Mouse (Mus musculus) kidney, adult 18-20 months (tissue): ENCODE data around the gene Ahrr.
A peak's percentile ranks its signal among the peaks of the same experiment; 100 is the strongest.

Source experiments
- DNase-seq: peaks from one replicate; pipeline ENCODE4 v3.0.0; 2021

The Ahrr gene

DNA sequence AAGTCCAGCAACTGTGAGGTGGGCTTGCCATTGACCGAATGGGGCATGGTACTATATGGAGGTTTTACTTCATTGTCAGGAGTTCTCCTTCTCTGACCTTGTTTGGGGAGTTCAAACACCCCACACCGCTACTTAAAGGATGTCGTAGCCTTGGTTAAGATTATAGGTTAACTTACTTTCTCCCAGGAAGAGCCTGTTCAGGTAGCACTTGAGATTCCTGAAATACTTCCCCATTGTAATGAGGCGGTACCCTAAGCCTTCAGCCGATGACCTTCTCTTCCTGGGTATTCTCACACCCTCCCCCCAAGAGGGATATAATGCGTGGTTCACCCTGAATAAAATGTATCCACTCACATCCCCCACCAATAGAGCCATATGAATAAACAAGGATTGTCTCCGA, 54.6 kb downstream of the Ahrr start:
- DNase-seq = no peak

GRCm38 (mm10) chr13:74220659-74221058, 71.5 kb downstream of the Ahrr start:
- DNase-seq = no peak

- DNase-seq = no peak
These were observed 73.7 kb downstream of the Ahrr start for GRCm38 (mm10) chr13:74218441-74218840.

GRCm38 (mm10) chr13:74208986-74209345, 83.2 kb downstream of the Ahrr start:
- DNase-seq = no peak

DNA sequence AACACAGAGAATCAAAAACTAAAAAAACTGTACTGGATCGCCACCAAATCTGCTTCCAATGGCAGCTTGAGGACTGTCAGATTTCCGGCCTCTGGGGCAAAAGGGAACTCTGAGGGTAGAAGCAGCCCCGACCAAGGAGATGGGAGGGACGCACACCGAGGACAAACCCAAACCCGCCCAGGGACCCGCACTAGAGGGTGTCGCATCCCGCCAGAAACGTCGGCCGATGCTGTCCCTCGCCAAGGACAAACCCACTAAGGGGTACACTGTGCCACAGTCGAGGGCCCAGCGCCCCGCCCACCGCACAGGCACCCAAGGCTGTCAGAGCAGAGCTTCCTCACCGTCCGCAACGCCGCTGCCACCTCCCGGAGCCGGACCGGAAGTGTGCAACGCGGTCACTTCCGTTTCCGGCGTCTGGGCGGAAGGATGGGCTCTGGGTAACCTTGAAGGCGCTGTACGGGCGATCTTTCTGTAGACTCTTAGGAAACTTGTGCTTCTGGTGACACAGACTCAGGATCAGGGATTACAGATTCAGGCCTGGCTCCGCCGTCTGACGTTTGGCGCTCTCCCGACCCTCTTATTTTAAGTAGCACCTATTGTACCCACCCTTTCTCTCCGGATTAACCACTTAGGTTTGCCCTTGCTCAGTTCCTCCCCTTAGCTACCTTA, 83.7 kb downstream of the Ahrr start, which contains the start of gene Exoc3:
Exoc3 (minus strand) TSS at position 416 of the 669 bp plus-strand sequence.
- peak; percentile 93 for DNase-seq

- DNase-seq = no peak
These were observed 95.7 kb downstream of the Ahrr start for GRCm38 (mm10) chr13:74196451-74196850.

- DNase-seq = no peak
These were observed 99.5 kb downstream of the Ahrr start for GRCm38 (mm10) chr13:74192613-74193012.

DNA sequence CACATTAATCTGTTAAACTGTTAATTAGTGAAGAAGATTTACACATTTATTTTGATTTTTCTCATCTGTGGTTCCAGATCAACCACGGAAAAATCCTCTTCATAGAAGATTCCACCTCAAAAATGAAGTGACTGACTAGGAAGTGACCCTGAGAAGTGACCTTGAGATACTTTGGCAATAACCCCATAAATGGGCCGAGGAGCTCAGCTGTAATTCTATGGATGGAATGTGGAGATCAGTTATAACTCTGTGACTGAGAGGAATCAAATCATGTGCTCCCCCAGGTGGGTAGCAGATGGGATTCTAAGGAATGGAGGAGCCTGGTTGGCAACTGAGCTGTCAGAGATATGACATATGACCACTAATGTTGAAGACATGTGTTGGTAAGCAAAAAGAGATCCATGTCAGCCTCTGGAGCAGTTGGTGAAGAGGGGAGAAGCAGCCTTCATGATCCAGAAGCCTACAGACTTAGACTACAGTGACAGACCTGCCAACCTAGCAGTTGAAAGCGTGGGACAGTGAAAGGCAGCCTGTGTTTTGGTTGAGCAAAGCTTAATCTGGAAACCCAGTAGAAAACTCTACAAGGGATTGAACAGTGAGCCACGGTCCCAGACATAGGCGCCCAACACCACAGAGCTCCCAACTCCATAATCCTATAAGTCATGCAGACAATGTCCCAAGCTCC, 109.0 kb downstream of the Ahrr start:
- no peak for DNase-seq

DNA sequence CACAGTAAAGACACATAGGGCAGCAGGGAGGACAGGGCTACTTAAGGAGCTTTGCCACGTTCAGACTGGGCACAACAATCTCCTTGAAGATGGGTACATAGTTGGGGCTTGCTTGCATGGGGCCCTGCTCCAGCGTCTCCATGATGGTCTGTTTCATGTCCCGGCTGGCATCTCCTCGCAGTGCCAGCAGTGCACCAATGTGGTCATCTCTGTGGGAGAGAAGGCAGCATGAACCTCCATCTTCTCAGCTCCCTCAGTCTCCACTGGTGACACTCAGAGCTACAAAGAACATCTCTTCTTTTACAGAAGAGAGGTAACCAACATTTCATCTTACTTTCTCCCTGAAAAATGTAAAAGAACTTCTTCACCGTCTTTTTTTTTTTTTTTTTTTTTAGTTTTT, 120.1 kb downstream of the Ahrr start:
- DNase-seq = no peak

GRCm38 (mm10) chr13:74169446-74170164, 122.5 kb downstream of the Ahrr start:
- no peak for DNase-seq

- DNase-seq = no peak
These were observed 124.6 kb downstream of the Ahrr start for GRCm38 (mm10) chr13:74167492-74167891.

- no peak for DNase-seq
These were observed 125.1 kb downstream of the Ahrr start for GRCm38 (mm10) chr13:74167057-74167413.

DNA sequence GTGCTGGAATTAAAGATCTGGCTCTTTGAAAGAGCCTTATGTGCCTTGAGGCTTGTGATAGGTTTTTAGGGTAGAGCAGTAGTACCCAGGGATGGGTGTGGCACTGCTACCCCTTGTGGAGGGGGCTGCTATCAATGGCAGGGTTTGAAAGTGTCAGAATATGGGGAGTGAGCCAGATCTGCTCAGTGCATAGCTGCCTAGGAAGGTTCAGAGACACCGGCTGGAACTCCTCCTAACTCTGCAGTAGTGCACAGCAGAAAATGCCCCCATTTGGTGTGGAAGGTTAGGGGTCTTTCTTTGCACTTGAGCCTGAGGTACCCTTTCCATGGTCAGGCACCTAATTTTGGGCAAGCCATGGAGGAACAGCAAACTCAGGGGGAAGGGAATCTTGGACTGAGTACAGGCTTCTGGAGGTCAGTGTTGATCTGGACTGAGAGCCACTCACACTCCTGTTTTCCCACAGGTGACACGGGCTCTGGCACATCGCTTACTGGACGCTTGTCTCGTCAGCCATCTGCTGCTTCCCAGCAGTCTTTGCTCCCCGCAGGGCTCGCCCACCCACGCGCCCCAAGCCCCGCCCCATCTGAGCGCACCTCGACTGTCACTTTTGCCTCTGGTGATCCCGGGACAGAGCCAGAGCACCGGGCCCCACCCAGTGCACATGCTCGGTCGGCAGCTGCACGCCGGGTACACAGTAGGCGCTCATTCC, 125.6 kb downstream of the Ahrr start:
- DNase-seq = no peak
